Mouse (Mus musculus) intestine, embryonic 15.5 days (tissue): Measurements from ENCODE around the gene Gm48552. TPM values are rescaled to one million over a fixed set of nuclear protein-coding genes. Genes with fewer than 3 reads are reported as not detected.
A peak's percentile ranks its signal among the peaks of the same experiment; 100 is the strongest.

ENCODE experiments used
- ATAC-seq: fragments of 200-750 bp; cut with Nextera tagmentation; 2 replicates; pipeline ENCODE4 v1.8.0; 2017; ENCODE audit warnings: moderate TSS enrichment, moderate library complexity
- H3K27ac ChIP-seq: fragments of 300-500 bp; sonication (generic); 2 replicates; pipeline ENCODE4 v1.5.1; 2015; ENCODE audit warnings: mild to moderate bottlenecking, inconsistent platforms
- H3K27me3 ChIP-seq: fragments of 300-500 bp; sonication (generic); replicated peaks from 2 replicates; pipeline ENCODE4 v1.6.1; 2015; ENCODE audit warnings: inconsistent platforms
- H3K36me3 ChIP-seq: fragments of 300-500 bp; sonication (generic); 2 replicates; pipeline ENCODE4 v1.6.1; 2015; ENCODE audit warnings: inconsistent platforms
- H3K4me1 ChIP-seq: fragments of 300-500 bp; sonication (generic); replicated peaks from 2 replicates; pipeline ENCODE4 v1.6.1; 2015; ENCODE audit warnings: inconsistent platforms
- H3K4me2 ChIP-seq: fragments of 300-500 bp; sonication (generic); replicated peaks from 2 replicates; pipeline ENCODE4 v1.6.1; 2015; ENCODE audit warnings: mild to moderate bottlenecking, inconsistent platforms
- H3K4me3 ChIP-seq: fragments of 300-500 bp; sonication (generic); replicated peaks from 2 replicates; pipeline ENCODE4 v1.5.1; 2015; ENCODE audit warnings: inconsistent platforms
- H3K9ac ChIP-seq: fragments of 300-500 bp; sonication (generic); 2 replicates; pipeline ENCODE4 v1.6.1; 2015; ENCODE audit warnings: inconsistent platforms
- H3K9me3 ChIP-seq: fragments of 300-500 bp; sonication (generic); 2 replicates; pipeline ENCODE4 v1.6.1; 2016; ENCODE audit warnings: inconsistent platforms
- WGBS: fragments of 180-500 bp; shearing (Covaris S2); methylation state at CpG from one replicate; pipeline ENCODE4 v1.1.7; 2015; 5-methylcytosine and 5-hydroxymethylcytosine counted together
- polyA plus RNA-seq: library from polyadenylated mRNA; unstranded; fragments of >200 nt; fragmentation: Nextera tagmentation; extraction: Ambion mirVana; gene quantifications from 2 replicates; pipeline ENCODE4 v1.2.1, GENCODE M21; 2015

Gene Gm48552
- polyA plus RNA-seq, 1 experiment from 2014 or later, result 1.4 TPM

- 87% methylated on average over 40 of the region's 40 CpGs for WGBS
- Histone ChIP-seq H3K9me3 (no peaks in the 10 kb centered on the region), H3K4me2 (no peak overlapping the region), H3K4me1 (peaks cover 47% of the 10 kb centered on the region), H3K27me3 (no peaks in the 10 kb centered on the region), H3K27ac (no peak overlapping the region), H3K9ac (no peak overlapping the region), H3K36me3 (no peaks in the 10 kb centered on the region), H3K4me3 (no peak overlapping the region)
- no peak for ATAC-seq
These were observed 31.5 kb downstream of the Gm48552 start for GRCm38 (mm10) chr10:81420191-81420767.

GRCm38 (mm10) chr10:81421041-81421796 lies 32.4 kb downstream of the Gm48552 start:
- peaks cover 48% of the 10 kb centered on the region for H3K4me1 ChIP-seq
- WGBS, result 81% methylated on average over 4 of the region's 4 CpGs

GRCm38 (mm10) chr10:81421797-81422100 lies 32.9 kb downstream of the Gm48552 start:
- no peaks in the 10 kb centered on the region for H3K9me3 ChIP-seq
- H3K4me1 ChIP-seq, result peaks cover 43% of the 10 kb centered on the region
- no peaks in the 10 kb centered on the region for H3K27me3 ChIP-seq
- H3K4me3 ChIP-seq, result no peak overlapping the region
- no peaks in the 10 kb centered on the region for H3K36me3 ChIP-seq
- ATAC-seq, result no peak
- WGBS, result 79% methylated on average over 5 of the region's 5 CpGs
- no peak overlapping the region for H3K4me2 ChIP-seq
- H3K9ac ChIP-seq, result no peak overlapping the region
- H3K27ac ChIP-seq, result no peak overlapping the region

More at GRCm38 (mm10) chr10:81421041-81421796, 32.4 kb downstream of the Gm48552 start:
- Histone ChIP-seq H3K27ac (no peak overlapping the region), H3K9ac (no peak overlapping the region), H3K9me3 (no peaks in the 10 kb centered on the region), H3K27me3 (no peaks in the 10 kb centered on the region), H3K36me3 (no peaks in the 10 kb centered on the region), H3K4me3 (no peak overlapping the region), H3K4me2 (no peak overlapping the region)
- ATAC-seq, result no peak

- Histone ChIP-seq H3K27ac (no peak overlapping the region), H3K9me3 (no peaks in the 10 kb centered on the region), H3K4me3 (no peak overlapping the region), H3K4me2 (no peak overlapping the region), H3K36me3 (no peaks in the 10 kb centered on the region), H3K4me1 (peaks cover 40% of the 10 kb centered on the region), H3K27me3 (no peaks in the 10 kb centered on the region), H3K9ac (no peak overlapping the region)
- no peak for ATAC-seq
- WGBS, result 77% methylated on average over 6 of the region's 6 CpGs
These were observed 33.4 kb downstream of the Gm48552 start for GRCm38 (mm10) chr10:81422191-81422590.

GRCm38 (mm10) chr10:81422661-81423217 lies 33.9 kb downstream of the Gm48552 start:
- Histone ChIP-seq H3K27ac (no peak overlapping the region), H3K4me1 (peaks cover 38% of the 10 kb centered on the region), H3K9ac (no peak overlapping the region), H3K9me3 (no peaks in the 10 kb centered on the region), H3K27me3 (no peaks in the 10 kb centered on the region), H3K4me3 (no peak overlapping the region), H3K4me2 (no peak overlapping the region), H3K36me3 (no peaks in the 10 kb centered on the region)
- ATAC-seq, result no peak
- WGBS, result 83% methylated on average over 3 of the region's 3 CpGs

- Histone ChIP-seq H3K9ac (no peak overlapping the region), H3K9me3 (no peaks in the 10 kb centered on the region), H3K27ac (peak overlapping the region; percentile 36; the same call in 1 of the 2 replicates), H3K27me3 (no peaks in the 10 kb centered on the region), H3K4me3 (peak overlapping the region; percentile 66), H3K36me3 (no peaks in the 10 kb centered on the region), H3K4me1 (peaks cover 30% of the 10 kb centered on the region), H3K4me2 (peak overlapping the region; percentile 85)
- ATAC-seq, result no peak
- 65% methylated on average over 4 of the region's 4 CpGs for WGBS
These were observed 34.9 kb downstream of the Gm48552 start for GRCm38 (mm10) chr10:81423476-81424245.

- H3K4me3 ChIP-seq, result peak overlapping the region; percentile 66
- no peaks in the 10 kb centered on the region for H3K9me3 ChIP-seq
- H3K4me1 ChIP-seq, result peaks cover 31% of the 10 kb centered on the region
- peak; percentile 14; the same call in 1 of the 2 replicates for ATAC-seq
- peak overlapping the region; percentile 85 for H3K4me2 ChIP-seq
- 11% methylated on average over 25 of the region's 25 CpGs for WGBS
- peak overlapping the region; percentile 71 for H3K27ac ChIP-seq
- H3K27me3 ChIP-seq, result no peaks in the 10 kb centered on the region
- peak overlapping the region; percentile 35; the same call in 1 of the 2 replicates for H3K9ac ChIP-seq
- no peaks in the 10 kb centered on the region for H3K36me3 ChIP-seq
These were observed 35.6 kb downstream of the Gm48552 start for GRCm38 (mm10) chr10:81424246-81425051.

GRCm38 (mm10) chr10:81425236-81425850 lies 36.5 kb downstream of the Gm48552 start:
- peak overlapping the region; percentile 71 for H3K27ac ChIP-seq
- no peaks in the 10 kb centered on the region for H3K36me3 ChIP-seq
- H3K9me3 ChIP-seq, result no peaks in the 10 kb centered on the region
- peak overlapping the region; percentile 85 for H3K4me2 ChIP-seq
- 45% methylated on average over 10 of the region's 10 CpGs for WGBS
- H3K9ac ChIP-seq, result peak overlapping the region; percentile 35; the same call in 1 of the 2 replicates
- ATAC-seq, result no peak
- H3K4me3 ChIP-seq, result peak overlapping the region; percentile 66
- no peaks in the 10 kb centered on the region for H3K27me3 ChIP-seq
- H3K4me1 ChIP-seq, result peaks cover 36% of the 10 kb centered on the region

- ATAC-seq, result no peak
- Histone ChIP-seq H3K9ac (peak overlapping the region; percentile 73), H3K36me3 (no peaks in the 10 kb centered on the region), H3K27ac (peak overlapping the region; percentile 51), H3K27me3 (no peaks in the 10 kb centered on the region), H3K4me2 (peak overlapping the region; percentile 85), H3K4me3 (peak overlapping the region; percentile 66), H3K4me1 (peaks cover 40% of the 10 kb centered on the region), H3K9me3 (no peaks in the 10 kb centered on the region)
- WGBS, result 2% methylated on average over 17 of the region's 33 CpGs
These were observed 37.4 kb downstream of the Gm48552 start for GRCm38 (mm10) chr10:81426081-81426671.

GRCm38 (mm10) chr10:81426897-81427296 lies 38.1 kb downstream of the Gm48552 start:
- Histone ChIP-seq H3K4me3 (peak overlapping the region; percentile 66), H3K27me3 (no peaks in the 10 kb centered on the region), H3K4me1 (peaks cover 44% of the 10 kb centered on the region), H3K36me3 (no peaks in the 10 kb centered on the region), H3K27ac (peak overlapping the region; percentile 48; the same call in 1 of the 2 replicates), H3K9ac (peak overlapping the region; percentile 73), H3K4me2 (peak overlapping the region; percentile 85), H3K9me3 (no peaks in the 10 kb centered on the region)
- ATAC-seq, result no peak
- under 1% methylated on average over 38 of the region's 38 CpGs for WGBS

GRCm38 (mm10) chr10:81427327-81427726 lies 38.5 kb downstream of the Gm48552 start:
- no peak for ATAC-seq
- Histone ChIP-seq H3K4me1 (peaks cover 45% of the 10 kb centered on the region), H3K9me3 (no peaks in the 10 kb centered on the region), H3K4me3 (peak overlapping the region; percentile 66), H3K9ac (peak overlapping the region; percentile 73; the same call in 1 of the 2 replicates), H3K4me2 (peak overlapping the region; percentile 85), H3K27me3 (no peaks in the 10 kb centered on the region), H3K27ac (no peak overlapping the region), H3K36me3 (no peaks in the 10 kb centered on the region)
- WGBS, result 35% methylated on average over 3 of the region's 3 CpGs
